Mouse (Mus musculus): ENCODE measurements around the gene Tdp1.

Gene Tdp1

GRCm38 (mm10) chr12:99885282-99885901 lies 1.1 kb downstream of the Tdp1 start:
- intact Hi-C loops (cut with DNase I): no loop called here

- intact Hi-C loops (cut with DNase I): no loop called here
These were observed 13.5 kb downstream of the Tdp1 start for GRCm38 (mm10) chr12:99897846-99898245.

GRCm38 (mm10) chr12:99898248-99898870 lies 14.0 kb downstream of the Tdp1 start:
- intact Hi-C loops (cut with DNase I): no loop called here

- intact Hi-C loops (cut with DNase I): loop anchor here (2.0 kb wide), 1 partner anchor 65 kb away; the partner anchor contains the start of gene Kcnk13
These were observed 15.7 kb downstream of the Tdp1 start for GRCm38 (mm10) chr12:99899991-99900390.

- intact Hi-C loops (cut with DNase I): loop anchor here (2.0 kb wide), 2 partner anchors 63 to 203 kb away; partner anchors contain the start of gene Kcnk13
These were observed 17.9 kb downstream of the Tdp1 start for GRCm38 (mm10) chr12:99901973-99902866.

GRCm38 (mm10) chr12:99902867-99903370 lies 18.6 kb downstream of the Tdp1 start:
- intact Hi-C loops (cut with DNase I): loop anchor here (2.0 kb wide), 1 partner anchor 202 kb away; no protein-coding TSS in a partner anchor

GRCm38 (mm10) chr12:99904537-99904936 lies 20.2 kb downstream of the Tdp1 start:
- intact Hi-C loops (cut with DNase I): no loop called here

GRCm38 (mm10) chr12:99911466-99911865 lies 27.1 kb downstream of the Tdp1 start:
- intact Hi-C loops (cut with DNase I): no loop called here

GRCm38 (mm10) chr12:99917800-99918427 lies 33.6 kb downstream of the Tdp1 start:
- intact Hi-C loops (cut with DNase I): no loop called here

GRCm38 (mm10) chr12:99919636-99920035 lies 35.3 kb downstream of the Tdp1 start:
- intact Hi-C loops (cut with DNase I): no loop called here

- intact Hi-C loops (cut with DNase I): no loop called here
These were observed 36.7 kb downstream of the Tdp1 start for GRCm38 (mm10) chr12:99921045-99921444.

GRCm38 (mm10) chr12:99923131-99923606 lies 38.9 kb downstream of the Tdp1 start:
- intact Hi-C loops (cut with DNase I): no loop called here

GRCm38 (mm10) chr12:99923703-99924102 lies 39.4 kb downstream of the Tdp1 start:
- intact Hi-C loops (cut with DNase I): no loop called here

GRCm38 (mm10) chr12:99928311-99928710 lies 44.0 kb downstream of the Tdp1 start:
- intact Hi-C loops (cut with DNase I): no loop called here

GRCm38 (mm10) chr12:99929160-99929559 lies 44.8 kb downstream of the Tdp1 start:
- intact Hi-C loops (cut with DNase I): no loop called here

- intact Hi-C loops (cut with DNase I): no loop called here
These were observed 47.9 kb downstream of the Tdp1 start for GRCm38 (mm10) chr12:99932245-99932644.

- intact Hi-C loops (cut with DNase I): no loop called here
These were observed 49.3 kb downstream of the Tdp1 start for GRCm38 (mm10) chr12:99933630-99934029.

GRCm38 (mm10) chr12:99935403-99935802 lies 51.1 kb downstream of the Tdp1 start:
- intact Hi-C loops (cut with DNase I): no loop called here

GRCm38 (mm10) chr12:99938476-99938875 lies 54.2 kb downstream of the Tdp1 start:
- intact Hi-C loops (cut with DNase I): no loop called here

- intact Hi-C loops (cut with DNase I): no loop called here
These were observed 54.9 kb downstream of the Tdp1 start for GRCm38 (mm10) chr12:99939179-99939578.

GRCm38 (mm10) chr12:99940704-99941103 lies 56.4 kb downstream of the Tdp1 start:
- intact Hi-C loops (cut with DNase I): no loop called here

Data from adrenal gland (tissue).